Mouse (Mus musculus) CD4-positive, CD25-positive, alpha-beta regulatory T cell, adult 2 months (primary cell): ENCODE data around the gene Eif2d.

Experiments used
- DNase-seq: peaks from one replicate; pipeline ENCODE4 v3.0.0-alpha.2; 2012; ENCODE audit warnings: low read depth, low spot score

Gene Eif2d

GRCm38 (mm10) chr1:131153018-131153629 lies at the start of gene Eif2d:
Gene Eif2d (plus strand): TSS chr1:131153181.
- DNase-seq, result peak; percentile 92

DNA sequence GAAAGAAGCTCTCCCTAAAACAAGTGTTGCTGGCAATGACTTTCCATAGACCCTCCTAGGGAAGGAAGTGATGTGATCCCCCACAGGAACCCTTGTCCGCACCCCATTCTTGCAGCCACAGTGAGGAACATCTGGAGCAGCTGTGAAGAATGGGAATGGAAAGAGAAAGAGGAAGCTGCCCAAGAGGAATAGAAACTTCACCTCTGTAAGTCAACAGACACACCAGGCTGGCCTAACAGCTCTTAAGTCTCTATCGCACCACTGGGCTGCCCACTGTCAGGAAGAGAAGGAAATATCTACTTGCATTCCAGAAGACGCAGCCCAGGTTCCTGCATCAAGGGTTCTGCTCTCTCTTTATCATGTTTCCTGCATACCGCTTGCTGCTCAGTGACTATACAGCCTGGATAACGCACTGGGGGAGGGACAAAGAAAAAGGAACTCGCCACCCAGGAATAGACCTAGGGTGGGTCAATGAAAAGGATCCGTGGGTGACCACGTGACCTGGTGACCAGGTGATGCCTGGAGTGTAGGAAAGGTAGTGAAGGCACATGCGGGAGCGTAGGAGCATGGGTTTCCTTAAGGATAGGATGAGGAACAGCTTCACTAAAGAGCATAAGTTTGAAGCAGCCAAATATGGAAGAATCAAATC lies 49.1 kb upstream of the Eif2d start:
- DNase-seq, result no peak

- no peak for DNase-seq
These were observed 45.2 kb upstream of the Eif2d start for GRCm38 (mm10) chr1:131107575-131108308.

DNA sequence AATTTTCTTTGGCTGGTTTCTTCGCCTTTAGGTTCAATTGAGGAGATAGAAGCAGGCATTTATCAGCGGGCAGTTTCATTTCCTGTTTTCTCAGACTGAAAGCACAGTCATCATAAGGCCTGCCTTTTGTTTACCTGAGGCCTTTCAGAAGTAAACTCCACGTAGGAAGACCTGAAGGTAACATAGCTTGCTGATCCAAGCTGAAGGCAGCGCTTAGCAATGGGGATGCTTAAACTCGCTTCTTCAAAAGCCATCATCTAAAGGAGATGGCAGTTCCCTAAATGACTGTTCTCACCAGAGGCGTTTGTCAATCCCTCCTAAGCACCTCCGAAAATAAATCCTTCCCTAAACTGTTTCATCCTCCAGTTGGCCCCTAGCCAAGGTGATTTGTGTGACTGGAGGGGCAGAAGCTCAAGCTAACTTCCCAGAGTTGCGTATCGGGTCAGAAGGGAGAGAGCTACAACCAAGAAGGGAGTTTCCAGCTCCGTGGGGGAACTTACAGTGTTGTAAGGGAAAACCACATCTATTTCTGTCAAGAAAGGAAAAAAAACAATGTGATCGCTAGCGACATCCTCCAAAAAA lies 42.4 kb upstream of the Eif2d start:
- peak; percentile 69 for DNase-seq

DNA sequence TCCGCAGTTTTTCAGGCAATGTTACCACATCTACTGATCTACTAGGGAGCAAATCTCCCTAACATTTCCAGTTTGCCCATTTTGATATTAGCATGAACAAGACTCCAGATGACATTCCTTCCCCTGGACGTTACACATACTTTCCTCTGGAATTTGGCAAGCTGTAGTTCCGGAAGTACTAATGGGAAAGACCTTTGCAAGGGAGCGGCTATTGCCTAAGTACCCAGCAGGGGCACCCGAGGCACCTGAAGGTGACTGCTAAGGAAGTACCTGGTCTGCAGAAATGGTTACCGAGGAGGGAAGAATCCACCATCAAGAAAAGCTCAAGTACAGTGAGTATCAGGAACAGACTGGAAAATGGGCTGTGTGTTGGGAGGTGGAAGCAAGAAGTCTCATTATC lies 40.4 kb upstream of the Eif2d start:
- peak; percentile 54 for DNase-seq

GRCm38 (mm10) chr1:131115932-131116331 lies 37.0 kb upstream of the Eif2d start:
- peak; percentile 92 for DNase-seq

GRCm38 (mm10) chr1:131116430-131117011 lies 36.5 kb upstream of the Eif2d start:
- DNase-seq, result no peak

- no peak for DNase-seq
These were observed 34.5 kb upstream of the Eif2d start for GRCm38 (mm10) chr1:131118530-131118929.

DNA sequence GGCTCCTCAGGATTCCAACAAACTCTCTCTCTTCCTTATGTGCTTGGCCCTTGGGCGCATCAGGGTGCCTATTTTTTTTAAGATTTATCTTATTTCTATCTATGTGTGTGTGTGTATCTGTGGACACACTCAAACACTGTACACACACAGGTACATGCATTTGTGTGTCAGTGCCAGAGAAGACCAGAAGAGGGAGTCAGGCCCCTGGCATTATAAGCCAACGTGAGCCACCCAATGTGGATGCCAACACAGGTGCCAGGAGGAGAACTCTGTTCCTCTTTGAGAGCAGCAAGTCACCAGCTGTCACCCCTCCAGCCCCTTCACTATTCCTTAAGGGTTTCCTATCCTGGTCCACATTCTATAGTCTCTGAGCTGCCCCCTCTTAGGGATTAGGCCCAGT lies 34.0 kb upstream of the Eif2d start:
- peak; percentile 76 for DNase-seq

- DNase-seq, result peak; percentile 67
These were observed 31.0 kb upstream of the Eif2d start for GRCm38 (mm10) chr1:131121987-131122386.

- no peak for DNase-seq
These were observed 29.3 kb upstream of the Eif2d start for GRCm38 (mm10) chr1:131123522-131124265.

- DNase-seq, result no peak
These were observed 26.8 kb upstream of the Eif2d start for GRCm38 (mm10) chr1:131125987-131126744.

GRCm38 (mm10) chr1:131134231-131134630 lies 18.8 kb upstream of the Eif2d start:
- no peak for DNase-seq

- DNase-seq, result no peak
These were observed 17.9 kb upstream of the Eif2d start for GRCm38 (mm10) chr1:131134942-131135522.

DNA sequence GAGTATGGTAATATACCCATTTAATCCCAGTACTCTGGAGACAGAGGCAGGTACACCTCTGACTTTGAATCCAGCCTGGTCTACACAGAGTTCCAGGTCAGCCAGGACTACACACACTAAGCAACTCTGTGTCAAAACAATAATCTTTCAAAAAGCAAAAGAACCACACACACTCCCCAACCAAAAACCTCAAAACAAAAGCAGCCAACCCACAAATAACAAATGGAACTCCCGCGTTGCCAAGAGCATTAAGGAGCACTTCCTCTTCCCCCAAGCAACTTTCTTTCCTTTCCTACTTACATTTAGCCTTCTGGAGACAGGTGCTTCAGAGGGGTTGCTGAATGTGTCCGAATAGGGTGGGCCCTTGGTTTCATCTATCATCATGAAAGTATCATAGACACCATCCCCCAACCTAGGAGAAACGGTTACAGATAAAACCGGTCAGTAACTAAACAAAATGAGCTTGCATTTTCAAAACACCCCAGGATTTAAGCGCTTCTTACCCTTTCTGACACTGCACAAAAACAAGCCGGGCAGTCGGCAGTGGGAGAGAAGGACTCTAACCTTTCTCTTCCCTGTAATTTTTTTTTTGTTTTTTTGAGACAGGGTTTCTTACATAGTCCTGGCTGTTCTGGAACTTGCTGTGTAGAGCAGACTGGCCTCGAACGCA lies 16.9 kb upstream of the Eif2d start:
- DNase-seq, result no peak

GRCm38 (mm10) chr1:131137111-131137510 lies 15.9 kb upstream of the Eif2d start:
- no peak for DNase-seq

DNA sequence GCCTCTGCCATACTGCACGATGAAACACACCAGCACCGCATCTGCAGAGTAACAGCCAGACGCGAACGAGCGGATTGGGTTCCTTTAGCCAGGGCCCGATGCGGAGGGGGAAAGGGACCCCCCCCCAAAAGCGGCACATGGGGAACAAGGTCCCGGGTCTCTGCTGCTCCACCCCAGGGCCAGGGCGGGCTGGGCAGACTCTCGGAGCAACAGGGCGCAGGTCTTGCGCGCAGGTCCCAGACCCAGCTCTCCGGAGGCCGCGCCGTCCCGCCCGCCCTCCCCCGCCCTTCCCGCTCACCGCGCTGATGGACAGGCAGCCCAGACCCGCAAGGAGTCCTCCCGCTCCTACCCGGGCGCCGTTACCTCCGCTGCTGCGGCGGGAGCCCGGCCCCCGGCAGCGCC lies 15.3 kb upstream of the Eif2d start:
- no peak for DNase-seq

- peak; percentile 95 for DNase-seq
These were observed 14.6 kb upstream of the Eif2d start, which contains the start of gene Dyrk3 for GRCm38 (mm10) chr1:131138191-131139016. Gene Dyrk3 (minus strand): TSS chr1:131138340.
